Mouse (Mus musculus): Measurements from ENCODE around the gene Dio3.

GRCm38 (mm10) chr12:110239358-110239757 lies 39.5 kb upstream of the Dio3 start:
- no peak for TF ChIP-seq CTCF (IDR thresholded peaks at IDR 0.05; ENCODE audit: low read depth)
- TF ChIP-seq EP300 (IDR thresholded peaks at IDR 0.05; ENCODE audit: low read depth): no peak

All from liver, embryonic 14.5 days (tissue).